16 mouse cellular contexts compared by ENCODE assay signal in the genomic region with DNA sequence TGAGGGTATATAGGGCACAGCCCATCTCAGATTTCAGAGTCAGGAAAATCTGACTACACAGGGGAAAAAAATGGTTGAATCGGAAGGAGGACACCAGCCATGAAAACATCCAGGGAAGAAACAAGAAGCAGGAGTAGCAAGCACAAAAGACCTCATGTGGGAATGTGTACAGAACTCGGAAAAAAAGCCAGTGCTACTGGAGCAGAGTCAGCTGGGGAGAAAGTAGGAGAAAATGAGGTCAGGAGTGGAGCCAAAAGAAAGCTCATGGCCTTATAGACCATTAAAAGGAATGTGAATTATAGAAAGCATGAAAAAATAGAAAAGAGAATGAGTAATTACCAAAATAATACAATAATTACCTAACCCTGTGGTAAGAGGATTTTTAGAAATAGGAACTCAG.
DNase-seq lines count a peak whose midpoint lies in the region; TF ChIP-seq lines count a peak whose summit lies in the region.
"Had no signal": no experiment of that assay in that cellular context is flagged by ENCODE, and none has a peak within 500 bp of the region (broad histone marks: within the 10 kb centered on the region; RNA-seq: fewer than 3 reads in every experiment).

No protein-coding gene starts in this region.

- no peak overlapping the region for H3K4me3 ChIP-seq in gastrocnemius, adult 2 months
- H3K4me3 ChIP-seq in brown adipose tissue, adult 24 weeks (ENCODE audit: insufficient read depth, low read depth, low read length) = no peak overlapping the region
- H3K4me3 ChIP-seq: embryonic facial prominence, embryonic 13.5 days; forebrain, embryonic 12.5 days; heart, embryonic 12.5 days; hindbrain, embryonic 15.5 days had no signal

- no peaks in the 10 kb centered on the region for H3K4me1 ChIP-seq in brown adipose tissue, adult 24 weeks (ENCODE audit: control insufficient read depth, insufficient read depth, insufficient read length, low read length)
- H3K4me1 ChIP-seq: embryonic facial prominence, embryonic 13.5 days; forebrain, embryonic 12.5 days; heart, embryonic 12.5 days; hindbrain, embryonic 15.5 days had no signal

- intact Hi-C loops in gastrocnemius, adult 2 months (cut with DNase I) = no loop called here
- intact Hi-C loops in gastrocnemius, postnatal 36 days (cut with DNase I) = no loop called here

- no peak for TF ChIP-seq CTCF in gastrocnemius, adult 2 months (IDR thresholded peaks at IDR 0.05)

- no peak for DNase-seq in gastrocnemius, adult 2 months
- no peak for DNase-seq in gastrocnemius, postnatal 36 days
- peak; percentile 46 for DNase-seq in lung, postnatal 10 days
- DNase-seq in lung, postnatal 4 days = peak; percentile 22 to 25
- DNase-seq in ovary, postnatal 14 days (ENCODE audit: low spot score) = no peak
- DNase-seq in c-Kit-positive CD71-positive TER-119-positive erythroid progenitor cells, embryonic 14.5 days (ENCODE audit: low spot score) = no peak
- DNase-seq: B cell, adult 2 months; cerebellum, adult 18-20 months; cerebellum, adult 9-11 months; cerebellum, postnatal 36 days; gastrocnemius, postnatal 14 days had no signal

- peak overlapping the region; percentile 40; the same call in 1 of the 2 replicates for H3K27ac ChIP-seq in gastrocnemius, adult 2 months
- H3K27ac ChIP-seq in brown adipose tissue, adult 24 weeks (replicated peaks; ENCODE audit: low read depth, low read length) = peak overlapping the region; percentile 52; the same call in 1 of the 2 replicates
- H3K27ac ChIP-seq: embryonic facial prominence, embryonic 13.5 days; forebrain, embryonic 12.5 days; hindbrain, embryonic 15.5 days had no signal

Comparison
In these comparisons a context has a peak if more than half of its experiments do, and no peak if none do; other contexts are left out.
1. DNase-seq: peak in lung, postnatal 10 days (single experiment) and lung, postnatal 4 days (2 of 2); none in gastrocnemius, adult 2 months (single experiment), gastrocnemius, postnatal 36 days (0 of 2), ovary, postnatal 14 days (single experiment) and c-Kit-positive CD71-positive TER-119-positive erythroid progenitor cells, embryonic 14.5 days (single experiment).